Mouse (Mus musculus): ENCODE measurements around the gene Prss54.

- TF ChIP-seq POLR2AphosphoS5 (IDR thresholded peaks at IDR 0.05; ENCODE audit: insufficient replicate concordance, low read depth, low read length) (no peak), CTCF (IDR thresholded peaks at IDR 0.05; ENCODE audit: low read depth, low read length) (no peak), GATA1 (IDR thresholded peaks at IDR 0.05; ENCODE audit: borderline replicate concordance, low read length) (no peak), TAL1 (conservative IDR thresholded peaks at IDR 0.05; ENCODE audit: low read depth, low read length) (no peak)
Measured at GRCm38 (mm10) chr8:95542191-95542590, 33.9 kb downstream of the Prss54 start.
